ENCODE assay signal across 8 mouse cellular contexts in genomic region chr8:12757231-12757940, GRCm38 (mm10). TPM values are rescaled to one million over a fixed set of nuclear protein-coding genes. Genes with fewer than 3 reads are reported as not detected.
A peak's percentile ranks its signal among the peaks of the same experiment; 100 is the strongest.
DNase-seq lines count a peak whose midpoint lies in the region; ATAC-seq lines count a peak whose summit lies in the region.

No protein-coding gene starts in this region.

- H3K27ac ChIP-seq in macrophage, result no peak overlapping the region
- no peak overlapping the region for H3K27ac ChIP-seq in stomach, embryonic 14.5 days (ENCODE audit: low read length)

- peak overlapping the region; percentile 36 for H3K4me3 ChIP-seq in macrophage (ENCODE audit: inconsistent target)
- peak overlapping the region; percentile 85 for H3K4me3 ChIP-seq in stomach, embryonic 14.5 days (ENCODE audit: low read depth, low read length)

- ATAC-seq in granulocyte monocyte progenitor cell, adult 5-6 weeks (replicated peaks; ENCODE audit: poor library complexity, severe bottlenecking), result peak; percentile 9; the same call in 1 of the 2 replicates
- ATAC-seq in stomach, embryonic 14.5 days (ENCODE audit: insufficient number of reproducible peaks, insufficient read depth, low FRiP score, low read depth), result peak; percentile 42; the same call in 1 of the 2 replicates

- H3K9ac ChIP-seq in stomach, embryonic 14.5 days (replicated peaks; ENCODE audit: low read depth, low read length), result peak overlapping the region; percentile 92

- WGBS in macrophage (ENCODE audit: missing documents), result 9% methylated on average over 61 of the region's 61 CpGs
- WGBS in stomach, embryonic 14.5 days, result 1% methylated on average over 58 of the region's 61 CpGs

- H3K4me2 ChIP-seq in stomach, embryonic 14.5 days (replicated peaks; ENCODE audit: low read depth, low read length), result peak overlapping the region; percentile 83

- H3K9me3 ChIP-seq in stomach, embryonic 14.5 days (ENCODE audit: control insufficient read depth, low read depth, low read length), result no peaks in the 10 kb centered on the region

- H3K79me2 ChIP-seq in macrophage (ENCODE audit: inconsistent target), result peaks cover 28% of the 10 kb centered on the region; the same call in 1 of the 2 replicates

- peaks cover 9% of the 10 kb centered on the region; the same call in 1 of the 2 replicates for H3K4me1 ChIP-seq in stomach, embryonic 14.5 days (ENCODE audit: control insufficient read depth, insufficient read depth, low read length)

- no peaks in the 10 kb centered on the region for H3K36me3 ChIP-seq in macrophage (ENCODE audit: inconsistent target)
- no peaks in the 10 kb centered on the region; the same call in 1 of the 2 replicates for H3K36me3 ChIP-seq in stomach, embryonic 14.5 days (ENCODE audit: control insufficient read depth, insufficient read depth, low read length)

- DNase-seq in 3134 (ENCODE audit: extremely low read depth, insufficient read length, low spot score), result peak; percentile 61
- peak; percentile 11 to 13 for DNase-seq in CD8-positive naive resting alpha-beta T cell, adult 2 months (ENCODE audit: low read depth in 2 of 2, low spot score in 2 of 2)
- peak; percentile 60 for DNase-seq in cerebellum, adult 9-10 months
- peak; percentile 44 for DNase-seq in kidney, postnatal 14 days
- no peak for DNase-seq in spleen, postnatal 14 days (ENCODE audit: low spot score in 2 of 2)

- no peaks in the 10 kb centered on the region for H3K27me3 ChIP-seq in stomach, embryonic 14.5 days (ENCODE audit: control insufficient read depth, insufficient read depth, low read length)

RNA-seq across cellular contexts. Expression of gene Atp11a, which starts 0.6 kb away (rescaled TPM):
- 19.8 and 22.8 TPM in 2 replicates for total RNA-seq in granulocyte monocyte progenitor cell, adult 5-6 weeks (2014; fragmentation: Nextera tagmentation)
- 14.3 and 18.7 TPM in 2 replicates for total RNA-seq in granulocyte monocyte progenitor cell, adult 5-6 weeks (2017)
- 100 to 1,000 TPM in 12 of 26 experiments, 10 to 100 TPM in 14; 77.8 to 679 (median 98.7) TPM for total RNA-seq in macrophage (2018; cell fraction: chromatin; rRNA removed)
- total RNA-seq in macrophage (2018; cell fraction: cytosol; rRNA removed), result 10 to 100 TPM; 14.1 to 38.8 (median 21.2) TPM
- 100 to 1,000 TPM in 4 of 26 experiments, 10 to 100 TPM in 22; 47.0 to 361 (median 57.3) TPM for total RNA-seq in macrophage (2018; cell fraction: nucleus; rRNA removed)
- 17.0 to 22.5 TPM (median 18.3 TPM) in 3 replicates for polyA plus RNA-seq in macrophage (2018)
- 18.9 and 20.8 TPM in 2 replicates for polyA plus RNA-seq in stomach, embryonic 14.5 days (2014; fragmentation: Nextera tagmentation; extraction: Ambion mirVana)

Comparison
In these comparisons a context has a peak if more than half of its experiments do, and no peak if none do; other contexts are left out.
1. DNase-seq: peak in 3134 (single experiment), CD8-positive naive resting alpha-beta T cell, adult 2 months (2 of 2), cerebellum, adult 9-10 months (single experiment) and kidney, postnatal 14 days (single experiment); none in spleen, postnatal 14 days (0 of 2).